Mouse (Mus musculus) embryo, embryonic 10.5 days (tissue): ENCODE data around the gene Zfp385a.

ENCODE experiments used
- DNase-seq: peaks from one replicate; pipeline ENCODE4 v3.0.0-alpha.2; 2015; ENCODE audit warnings: low spot score

Zfp385a gene

GRCm38 (mm10) chr15:103363809-103364208 is 23.9 kb upstream of the Zfp385a start:
- DNase-seq: no peak

- no peak for DNase-seq
Measured at GRCm38 (mm10) chr15:103362950-103363349, 23.1 kb upstream of the Zfp385a start.

DNA sequence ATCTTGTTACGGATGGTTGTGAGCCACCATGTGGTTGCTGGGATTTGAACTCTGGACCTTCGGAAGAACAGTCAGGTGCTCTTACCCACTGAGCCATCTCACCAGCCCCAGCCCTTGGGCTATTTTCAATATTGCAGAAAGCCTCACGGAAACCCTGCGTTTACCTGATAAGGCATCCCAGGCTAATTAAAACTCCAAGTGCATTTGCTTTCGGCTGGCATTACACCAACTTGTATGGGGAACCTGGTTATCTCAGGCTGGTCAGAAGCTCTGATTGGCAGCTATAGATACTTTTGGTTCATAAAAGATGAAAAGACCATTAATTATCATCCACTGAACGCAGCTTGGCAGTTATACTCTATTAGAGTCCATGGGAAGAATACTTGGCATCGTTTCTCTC is 22.4 kb upstream of the Zfp385a start:
- no peak for DNase-seq

DNA sequence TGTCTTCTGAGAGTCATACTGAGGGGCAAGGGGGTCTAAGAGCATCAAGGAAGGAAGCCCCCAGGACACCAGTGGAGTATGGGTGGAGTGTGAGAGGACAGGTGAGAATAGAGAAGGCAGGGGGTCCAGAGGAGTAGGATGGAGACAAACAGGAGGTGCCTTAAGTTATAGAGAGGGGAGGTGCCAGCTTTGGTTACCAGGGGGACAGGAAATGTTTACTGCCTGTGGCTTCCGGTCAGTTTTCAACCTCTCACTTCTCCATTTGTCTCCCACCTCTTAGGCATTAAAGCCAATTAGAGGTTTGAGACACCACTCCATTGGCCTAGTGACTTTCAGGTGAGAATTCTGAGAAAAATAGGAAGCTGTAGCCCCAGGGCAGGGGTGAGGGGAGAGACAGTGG is 21.4 kb upstream of the Zfp385a start:
- no peak for DNase-seq

- DNase-seq: no peak
Measured at GRCm38 (mm10) chr15:103359869-103360602, 20.1 kb upstream of the Zfp385a start.

DNA sequence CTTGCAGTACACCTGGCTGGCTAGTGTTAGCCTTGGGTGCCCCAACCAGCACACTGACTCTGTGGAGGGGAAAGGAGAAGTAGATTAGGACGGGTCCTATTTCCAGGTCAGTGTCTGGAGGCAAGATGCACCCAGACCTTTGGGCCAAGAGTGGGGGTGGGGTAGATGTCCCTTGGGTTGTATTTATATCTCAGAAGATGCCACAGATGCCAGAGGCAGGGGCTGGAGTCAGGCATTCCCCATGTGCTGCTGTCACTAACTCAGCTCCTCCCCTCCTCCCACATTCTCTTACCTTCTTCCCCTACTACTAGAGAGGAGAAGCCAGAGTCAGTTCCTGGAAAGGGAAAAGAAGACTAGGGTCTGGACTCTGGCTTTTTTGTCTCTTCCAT is 19.2 kb upstream of the Zfp385a start:
- DNase-seq: no peak

- DNase-seq: peak; percentile 36
Measured at GRCm38 (mm10) chr15:103358278-103359121, 18.6 kb upstream of the Zfp385a start.

GRCm38 (mm10) chr15:103357817-103358216 is 17.9 kb upstream of the Zfp385a start:
- no peak for DNase-seq

GRCm38 (mm10) chr15:103356130-103356529 is 16.2 kb upstream of the Zfp385a start:
- no peak for DNase-seq

DNA sequence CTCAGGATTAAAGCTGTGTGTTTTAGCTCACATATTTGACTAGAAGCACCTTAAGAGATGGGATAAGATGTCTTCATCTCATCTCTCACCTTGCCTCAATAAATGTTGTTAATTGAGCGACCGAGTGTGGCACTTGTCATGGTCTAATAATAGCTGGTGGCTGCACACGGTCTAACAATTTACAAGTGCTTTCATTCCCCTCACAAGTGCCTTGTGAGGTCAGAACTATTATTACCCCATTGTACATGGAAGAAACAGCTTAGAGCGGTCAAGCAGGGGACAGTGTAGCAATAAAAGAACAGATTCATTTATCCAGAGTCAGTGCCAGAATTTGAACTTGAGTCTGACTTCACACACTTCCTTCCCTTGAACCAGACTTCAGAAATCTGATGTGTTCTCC is 15.5 kb upstream of the Zfp385a start:
- no peak for DNase-seq

GRCm38 (mm10) chr15:103354690-103355089 is 14.8 kb upstream of the Zfp385a start:
- no peak for DNase-seq

DNA sequence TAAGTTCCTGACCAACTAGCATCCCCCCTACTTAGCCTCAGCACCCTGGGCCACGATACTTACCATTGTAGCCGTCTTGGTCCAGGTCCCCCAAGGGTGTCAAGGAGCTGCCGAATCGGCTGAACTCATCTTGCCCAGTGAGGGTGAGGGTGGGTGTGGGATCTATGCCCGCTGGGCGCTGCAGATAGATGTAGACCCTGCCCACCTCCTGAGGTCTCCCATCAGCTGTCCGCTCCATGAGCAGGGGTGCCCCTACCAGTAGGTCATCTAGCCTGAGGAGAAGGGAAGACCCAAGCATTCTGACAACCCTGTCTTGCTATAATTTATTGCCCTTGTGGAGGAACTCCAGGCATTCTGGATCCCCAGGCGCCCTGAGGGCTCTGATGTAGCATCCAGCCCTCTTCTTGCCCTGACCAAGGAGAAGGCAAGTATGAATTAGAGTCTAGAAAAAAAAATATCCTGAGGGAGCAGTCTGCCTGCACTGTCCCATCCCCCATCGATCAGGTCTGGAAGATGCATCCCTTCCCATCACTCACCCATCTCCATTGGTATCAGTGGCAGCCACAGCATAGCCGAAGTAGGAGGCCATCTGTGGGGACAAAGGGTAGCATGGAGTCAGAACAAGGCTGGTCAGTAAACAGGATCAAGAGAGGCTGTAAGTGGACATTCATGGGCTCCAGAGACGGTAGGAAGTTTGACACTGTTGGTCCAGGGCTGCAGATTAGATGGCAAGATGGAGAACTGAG is 13.8 kb upstream of the Zfp385a start:
- DNase-seq: no peak

- DNase-seq: peak; percentile 85
Measured at GRCm38 (mm10) chr15:103352856-103353255, 13.0 kb upstream of the Zfp385a start.

- peak; percentile 81 for DNase-seq
Measured at GRCm38 (mm10) chr15:103347275-103347684, 7.4 kb upstream of the Zfp385a start.

DNA sequence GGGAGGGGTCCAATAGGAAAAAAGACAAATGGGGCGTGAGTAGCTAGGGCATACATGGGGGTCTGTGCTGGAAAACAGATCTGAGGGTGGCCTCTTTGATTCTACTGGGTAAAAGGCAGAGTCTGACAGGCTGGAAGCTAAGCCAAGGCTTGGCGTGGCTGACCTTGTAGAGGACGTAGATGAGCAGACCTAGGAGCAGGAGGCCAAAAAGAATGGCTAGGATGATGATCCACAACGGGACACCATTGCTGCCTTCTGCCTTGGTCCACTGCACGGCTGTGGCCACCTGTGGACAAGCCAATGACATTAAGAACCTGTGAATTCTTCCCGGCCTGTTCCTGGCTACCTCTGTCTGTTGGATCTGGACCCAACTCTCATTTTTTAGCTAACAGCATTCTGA is 5.9 kb upstream of the Zfp385a start:
- no peak for DNase-seq

DNA sequence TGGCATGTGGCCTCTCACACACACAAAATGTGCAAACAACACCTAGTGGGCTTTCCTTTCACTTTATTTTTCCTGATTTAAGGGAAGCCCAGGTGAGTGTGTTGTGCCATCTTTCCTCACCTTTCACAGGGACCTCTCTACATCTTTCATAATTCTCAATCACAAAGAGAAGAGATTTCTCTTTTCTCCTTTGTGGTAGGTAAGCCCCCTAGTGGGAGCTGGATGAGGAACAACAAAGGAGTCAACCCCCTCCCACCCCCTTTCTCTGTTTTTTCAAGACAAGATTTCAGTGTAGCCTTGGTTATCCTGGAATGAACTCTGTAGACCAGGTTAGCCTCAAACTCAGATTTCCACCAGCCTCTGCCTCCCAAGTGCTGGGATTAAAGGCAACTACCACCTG is 3.7 kb upstream of the Zfp385a start:
- no peak for DNase-seq

- no peak for DNase-seq
Measured at GRCm38 (mm10) chr15:103343008-103343407, 3.1 kb upstream of the Zfp385a start.

GRCm38 (mm10) chr15:103342415-103342814 is 2.5 kb upstream of the Zfp385a start:
- DNase-seq: peak; percentile 95

DNA sequence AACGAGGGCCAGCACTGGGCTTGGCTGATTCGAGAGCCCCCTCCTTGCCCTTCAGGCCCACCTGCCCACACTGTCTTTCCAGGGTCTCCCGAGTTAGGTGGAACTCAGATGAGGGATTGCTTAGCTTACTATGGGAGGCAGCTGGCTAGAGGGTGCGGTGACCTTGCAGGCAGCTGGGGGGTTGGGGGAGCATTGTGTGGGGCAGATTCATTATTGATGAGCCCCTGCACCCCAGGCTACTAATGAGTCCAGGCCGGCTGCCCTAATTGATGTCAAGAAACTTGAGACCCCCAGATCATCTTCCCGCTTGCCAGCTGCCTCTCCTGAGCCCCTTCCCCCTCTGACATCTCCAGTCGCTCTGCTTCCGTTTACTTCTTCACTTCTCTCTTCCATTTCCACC is 1.7 kb upstream of the Zfp385a start:
- peak; percentile 29 for DNase-seq

DNA sequence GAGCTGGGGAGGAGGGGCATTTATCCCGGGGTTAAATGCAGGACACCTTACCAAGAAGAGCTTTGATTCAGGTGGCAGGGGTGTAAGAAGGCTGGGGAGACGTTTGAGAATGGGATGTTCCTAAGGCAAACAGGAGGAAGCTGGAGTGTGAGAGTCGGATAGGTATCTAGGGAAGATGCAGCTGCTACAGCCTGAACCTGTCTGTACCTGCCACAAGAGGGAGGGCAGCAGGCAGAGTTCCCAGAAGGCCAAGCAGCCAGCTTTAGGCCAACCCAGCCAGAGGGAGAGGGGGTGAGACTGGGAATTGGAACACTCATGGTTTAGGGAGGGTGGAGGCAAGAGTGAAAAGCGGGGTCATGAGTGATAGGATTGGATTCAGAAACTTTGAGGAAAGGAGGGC is 893 bp upstream of the Zfp385a start:
- no peak for DNase-seq

- DNase-seq: peak; percentile 42
Measured at GRCm38 (mm10) chr15:103339166-103339960, 530 bp downstream of the Zfp385a start.

- DNase-seq: no peak
Measured at GRCm38 (mm10) chr15:103338829-103339165, 1.1 kb downstream of the Zfp385a start.
